Mouse (Mus musculus) layer of hippocampus, postnatal 25 days (tissue): ENCODE results near the gene Fam19a4. TPM values are rescaled to one million over a fixed set of nuclear protein-coding genes. Genes with fewer than 3 reads are reported as not detected.

Experiments
- DNase-seq, 2 experiments: peaks; one replicate each; pipeline ENCODE4 v3.0.0; 2022; ENCODE audit warnings: mixed read lengths in 2 of 2, low spot score in 1 of 2; ENCODE audit errors: extremely low spot score in 1 of 2
- total RNA-seq, 2 experiments: library from RNA; stranded (reverse); gene quantifications; 2 replicates each; pipeline ENCODE4 v1.2.3; 2021

The Fam19a4 gene
- under 1 TPM; 0.12 to 0.30 TPM for total RNA-seq

- peak in 1 of 2 experiments; percentile 4 for DNase-seq
These were observed at the start of gene Fam19a4 for GRCm38 (mm10) chr6:97060074-97060681. Gene Fam19a4 (minus strand): TSS chr6:97060413.

GRCm38 (mm10) chr6:97106777-97107176, 46.6 kb upstream of the Fam19a4 start:
- peak in 1 of 2 experiments; percentile 63 for DNase-seq

- DNase-seq: no peak
These were observed 45.9 kb upstream of the Fam19a4 start for GRCm38 (mm10) chr6:97106106-97106505.

- no peak for DNase-seq
These were observed 44.1 kb upstream of the Fam19a4 start for GRCm38 (mm10) chr6:97104264-97104852.

- DNase-seq: no peak
These were observed 41.9 kb upstream of the Fam19a4 start for GRCm38 (mm10) chr6:97101958-97102702.

- DNase-seq: no peak
These were observed 41.2 kb upstream of the Fam19a4 start for GRCm38 (mm10) chr6:97101190-97101957.

- DNase-seq: no peak
These were observed 22.1 kb upstream of the Fam19a4 start for GRCm38 (mm10) chr6:97082336-97082735.

GRCm38 (mm10) chr6:97080016-97080415, 19.8 kb upstream of the Fam19a4 start:
- DNase-seq: no peak

GRCm38 (mm10) chr6:97059599-97059998, 614 bp downstream of the Fam19a4 start:
- DNase-seq: no peak

- no peak for DNase-seq
These were observed 7.9 kb downstream of the Fam19a4 start for GRCm38 (mm10) chr6:97052196-97052770.

- DNase-seq: no peak
These were observed 11.8 kb downstream of the Fam19a4 start for GRCm38 (mm10) chr6:97048403-97048802.

- no peak for DNase-seq
These were observed 13.7 kb downstream of the Fam19a4 start for GRCm38 (mm10) chr6:97046541-97046940.

GRCm38 (mm10) chr6:97027110-97027677, 33.0 kb downstream of the Fam19a4 start:
- no peak for DNase-seq

- no peak for DNase-seq
These were observed 40.9 kb downstream of the Fam19a4 start for GRCm38 (mm10) chr6:97019323-97019722.

- no peak for DNase-seq
These were observed 43.5 kb downstream of the Fam19a4 start for GRCm38 (mm10) chr6:97016711-97017110.

GRCm38 (mm10) chr6:97016018-97016417, 44.2 kb downstream of the Fam19a4 start:
- no peak for DNase-seq

- peak; percentile 28 to 66 for DNase-seq
These were observed 53.6 kb downstream of the Fam19a4 start for GRCm38 (mm10) chr6:97006513-97007094.

- DNase-seq: peak in 1 of 2 experiments; percentile 54
These were observed 55.2 kb downstream of the Fam19a4 start for GRCm38 (mm10) chr6:97005038-97005437.

- DNase-seq: no peak
These were observed 64.6 kb downstream of the Fam19a4 start for GRCm38 (mm10) chr6:96995556-96996159.
